Mouse (Mus musculus) intestine, embryonic 14.5 days (tissue): Measurements from ENCODE around the gene Gars. TPM values are rescaled to one million over a fixed set of nuclear protein-coding genes. Genes with fewer than 3 reads are reported as not detected.

Experiments
- ATAC-seq: fragments of 200-750 bp; cut with Nextera tagmentation; replicated peaks from 2 replicates; pipeline ENCODE4 v1.8.0; 2017; ENCODE audit warnings: low read depth, moderate number of reproducible peaks, moderate TSS enrichment, moderate library complexity; ENCODE audit not compliant: low FRiP score, low TSS enrichment
- DNase-seq: peaks from one replicate; pipeline ENCODE4 v3.0.0-alpha.2; 2018; ENCODE audit warnings: low spot score
- H3K27ac ChIP-seq: fragments of 300-500 bp; sonication (generic); 2 replicates; pipeline ENCODE4 v1.5.1; 2014; ENCODE audit warnings: low read depth, mild to moderate bottlenecking, control low read depth
- H3K27me3 ChIP-seq: fragments of 300-500 bp; sonication (generic); replicated peaks from 2 replicates; pipeline ENCODE4 v1.6.1; 2014; ENCODE audit warnings: low read length, control low read depth; ENCODE audit not compliant: control insufficient read depth, insufficient read depth
- H3K36me3 ChIP-seq: fragments of 300-500 bp; sonication (generic); 2 replicates; pipeline ENCODE4 v1.6.1; 2014; ENCODE audit warnings: low read length, control low read depth; ENCODE audit not compliant: control insufficient read depth, insufficient read depth
- H3K4me1 ChIP-seq: fragments of 300-500 bp; sonication (generic); replicated peaks from 2 replicates; pipeline ENCODE4 v1.6.1; 2014; ENCODE audit warnings: low read length, control low read depth, mixed read lengths; ENCODE audit not compliant: control insufficient read depth, insufficient read depth
- H3K4me2 ChIP-seq: fragments of 300-500 bp; sonication (generic); 2 replicates; pipeline ENCODE4 v1.6.1; 2014; ENCODE audit warnings: low read length
- H3K4me3 ChIP-seq: fragments of 300-500 bp; sonication (generic); 2 replicates; pipeline ENCODE4 v1.5.1; 2014; ENCODE audit warnings: low read depth, low read length, control low read depth, mixed read lengths
- H3K9ac ChIP-seq: fragments of 300-500 bp; sonication (generic); 2 replicates; pipeline ENCODE4 v1.6.1; 2014; ENCODE audit warnings: mild to moderate bottlenecking, low read length
- H3K9me3 ChIP-seq: fragments of 300-500 bp; sonication (generic); 2 replicates; pipeline ENCODE4 v1.6.1; 2016; ENCODE audit warnings: low read length, control low read depth; ENCODE audit not compliant: control insufficient read depth
- WGBS: fragments of 180-500 bp; shearing (Covaris S2); extraction: QIAGEN DNeasy Blood & Tissue Kit; methylation state at CpG from one replicate; pipeline ENCODE4 v1.1.7; 2014; 5-methylcytosine and 5-hydroxymethylcytosine counted together
- polyA plus RNA-seq: library from polyadenylated mRNA; unstranded; fragments of >200 nt; fragmentation: Nextera tagmentation; extraction: Ambion mirVana; gene quantifications from 2 replicates; pipeline ENCODE4 v1.2.1, GENCODE M21; 2014

The Gars gene
- polyA plus RNA-seq, 1 experiment from 2014 or later: 173 TPM

- H3K9me3 ChIP-seq: no peaks in the 10 kb centered on the region
- ATAC-seq (no peak), DNase-seq (no peak)
- no peaks in the 10 kb centered on the region for H3K27me3 ChIP-seq
- H3K4me3 ChIP-seq: no peak overlapping the region
- H3K9ac ChIP-seq: no peak overlapping the region
- H3K27ac ChIP-seq: no peak overlapping the region
- H3K36me3 ChIP-seq: no peaks in the 10 kb centered on the region
- WGBS: 90% methylated on average over 9 of the region's 9 CpGs
- H3K4me2 ChIP-seq: no peak overlapping the region
- H3K4me1 ChIP-seq: no peaks in the 10 kb centered on the region
Measured at GRCm38 (mm10) chr6:55091396-55091795, 53.6 kb downstream of the Gars start.

- DNase-seq (no peak), ATAC-seq (no peak)
- no peak overlapping the region for H3K27ac ChIP-seq
- H3K4me3 ChIP-seq: no peak overlapping the region
- no peak overlapping the region for H3K4me2 ChIP-seq
- H3K4me1 ChIP-seq: no peaks in the 10 kb centered on the region
- H3K9ac ChIP-seq: no peak overlapping the region
- H3K27me3 ChIP-seq: no peaks in the 10 kb centered on the region
- 37% methylated on average over 6 of the region's 6 CpGs for WGBS
- H3K9me3 ChIP-seq: no peaks in the 10 kb centered on the region
- no peaks in the 10 kb centered on the region for H3K36me3 ChIP-seq
Measured at GRCm38 (mm10) chr6:55093431-55094146, 55.8 kb downstream of the Gars start.

- Histone ChIP-seq H3K4me1 (no peaks in the 10 kb centered on the region), H3K36me3 (no peaks in the 10 kb centered on the region), H3K9me3 (no peaks in the 10 kb centered on the region), H3K27me3 (no peaks in the 10 kb centered on the region), H3K27ac (no peak overlapping the region), H3K9ac (no peak overlapping the region), H3K4me3 (no peak overlapping the region), H3K4me2 (no peak overlapping the region)
- no peak for ATAC-seq
- WGBS: 61% methylated on average over 5 of the region's 5 CpGs
- no peak for DNase-seq
Measured at GRCm38 (mm10) chr6:55098030-55098429, 60.2 kb downstream of the Gars start.

DNA sequence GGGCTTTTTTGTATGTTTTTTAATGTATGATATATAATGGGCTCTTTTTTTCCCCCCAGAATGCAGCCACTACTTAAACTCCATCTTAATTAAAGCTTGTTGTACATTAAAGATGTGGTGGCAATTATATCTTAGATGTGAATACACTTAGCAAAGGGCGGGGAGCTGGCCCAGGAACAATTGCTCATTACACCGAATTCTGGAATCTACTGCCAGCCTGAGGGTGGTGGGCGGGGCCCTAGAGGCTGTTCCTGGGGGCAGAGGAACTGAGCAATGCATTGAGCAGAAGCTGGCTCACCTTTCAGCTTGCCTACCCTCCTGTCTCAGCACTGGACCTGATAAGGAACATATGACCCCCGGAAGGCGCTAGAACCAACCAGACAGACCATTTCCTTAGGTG, 60.8 kb downstream of the Gars start:
- Histone ChIP-seq H3K27ac (no peak overlapping the region), H3K27me3 (no peaks in the 10 kb centered on the region), H3K36me3 (no peaks in the 10 kb centered on the region), H3K4me1 (no peaks in the 10 kb centered on the region), H3K9me3 (no peaks in the 10 kb centered on the region), H3K4me3 (no peak overlapping the region), H3K9ac (no peak overlapping the region), H3K4me2 (no peak overlapping the region)
- DNase-seq (no peak), ATAC-seq (no peak)
- 67% methylated on average over 5 of the region's 5 CpGs for WGBS

DNA sequence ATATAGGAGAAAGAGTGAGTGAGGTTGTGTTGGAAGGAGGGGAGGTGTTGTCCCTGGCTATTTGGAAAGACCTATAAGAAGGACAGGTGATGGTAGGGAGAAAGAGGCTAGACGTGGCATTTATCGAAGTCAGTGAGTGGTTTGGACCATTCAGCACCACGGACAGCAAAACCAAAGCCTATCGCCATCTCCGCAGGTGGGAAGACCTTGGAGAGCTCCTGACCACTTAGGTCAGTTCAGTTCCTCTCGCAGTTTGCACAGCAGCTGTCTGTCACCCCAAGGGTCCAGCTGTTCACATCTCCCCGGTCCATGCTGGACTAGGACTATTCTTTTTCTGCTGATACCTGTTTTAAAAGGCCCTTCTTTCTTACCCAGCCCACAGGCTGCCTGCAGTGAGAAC, 70.6 kb downstream of the Gars start:
- Histone ChIP-seq H3K4me2 (no peak overlapping the region), H3K27me3 (peaks cover 2% of the 10 kb centered on the region; the same call in 1 of the 2 replicates), H3K4me1 (no peaks in the 10 kb centered on the region), H3K9ac (no peak overlapping the region), H3K36me3 (no peaks in the 10 kb centered on the region), H3K27ac (no peak overlapping the region), H3K9me3 (no peaks in the 10 kb centered on the region), H3K4me3 (no peak overlapping the region)
- WGBS: 13% methylated on average over 7 of the region's 7 CpGs
- DNase-seq (peak; percentile 86), ATAC-seq (0 out of 2 replicates have a peak, but pooled peaks have one; percentile 43)

GRCm38 (mm10) chr6:55117325-55118109, 79.7 kb downstream of the Gars start:
- no peaks in the 10 kb centered on the region for H3K9me3 ChIP-seq
- DNase-seq: peak; percentile 55
- ATAC-seq: peak; percentile 72
- no peak overlapping the region for H3K27ac ChIP-seq
- no peaks in the 10 kb centered on the region for H3K36me3 ChIP-seq
- peaks cover 4% of the 10 kb centered on the region; the same call in 1 of the 2 replicates for H3K4me1 ChIP-seq
- WGBS: under 1% methylated on average over 68 of the region's 68 CpGs
- peak overlapping the region; percentile 77 for H3K4me2 ChIP-seq
- H3K4me3 ChIP-seq: peak overlapping the region; percentile 44
- peaks cover 65% of the 10 kb centered on the region for H3K27me3 ChIP-seq
- peak overlapping the region; percentile 29 for H3K9ac ChIP-seq

DNA sequence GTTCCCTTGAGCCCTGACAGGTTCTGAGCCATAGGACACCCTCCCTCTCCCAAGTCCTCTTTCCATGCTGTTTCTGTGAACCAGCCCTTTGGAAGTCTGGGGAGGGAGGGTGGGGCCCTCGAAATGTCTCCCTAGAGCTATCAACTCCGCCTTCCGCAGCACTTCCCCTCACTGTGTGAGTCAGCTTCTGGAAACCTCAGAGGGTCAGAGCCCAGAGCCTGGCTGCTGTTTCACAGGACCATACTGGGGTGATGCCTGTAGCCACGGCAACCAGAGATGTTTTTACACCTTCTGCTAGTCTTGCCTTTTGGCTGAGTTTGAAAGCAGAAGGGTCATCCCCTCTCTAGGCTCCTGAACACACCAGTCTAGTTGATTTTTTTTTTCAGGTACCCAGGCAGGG, 85.2 kb downstream of the Gars start:
- Histone ChIP-seq H3K9ac (no peak overlapping the region), H3K4me2 (no peak overlapping the region)

GRCm38 (mm10) chr6:55126576-55126975, 88.8 kb downstream of the Gars start:
- 77% methylated on average over 5 of the region's 5 CpGs for WGBS
- Histone ChIP-seq H3K27me3 (no peaks in the 10 kb centered on the region), H3K9ac (no peak overlapping the region), H3K4me1 (no peaks in the 10 kb centered on the region), H3K27ac (no peak overlapping the region), H3K9me3 (no peaks in the 10 kb centered on the region), H3K4me2 (no peak overlapping the region), H3K4me3 (no peak overlapping the region), H3K36me3 (no peaks in the 10 kb centered on the region)
- ATAC-seq: no peak
- no peak for DNase-seq

More for the DNA sequence above, 85.2 kb downstream of the Gars start:
- Histone ChIP-seq H3K27me3 (peaks cover 17% of the 10 kb centered on the region), H3K9me3 (no peaks in the 10 kb centered on the region), H3K27ac (no peak overlapping the region), H3K4me3 (no peak overlapping the region), H3K4me1 (no peaks in the 10 kb centered on the region), H3K36me3 (no peaks in the 10 kb centered on the region)
- ATAC-seq (no peak), DNase-seq (no peak)
- WGBS: 26% methylated on average over 4 of the region's 4 CpGs
